Mouse (Mus musculus) stomach, embryonic 14.5 days (tissue): ENCODE measurements around the gene Asprv1. TPM values are rescaled to one million over a fixed set of nuclear protein-coding genes. Genes with fewer than 3 reads are reported as not detected.

Source experiments
- ATAC-seq: fragments of 200-750 bp; cut with Nextera tagmentation; 2 replicates; pipeline ENCODE4 v1.8.0; 2017; ENCODE audit warnings: low read depth, moderate TSS enrichment; ENCODE audit not compliant: insufficient number of reproducible peaks, insufficient read depth, low FRiP score
- H3K27ac ChIP-seq: fragments of 300-500 bp; sonication (generic); 2 replicates; pipeline ENCODE4 v1.5.1; 2014; ENCODE audit warnings: mild to moderate bottlenecking, low read length, moderate library complexity, mixed read lengths
- H3K27me3 ChIP-seq: fragments of 300-500 bp; sonication (generic); 2 replicates; pipeline ENCODE4 v1.6.1; 2014; ENCODE audit warnings: low read length, control low read depth, mixed read lengths; ENCODE audit not compliant: control insufficient read depth, insufficient read depth
- H3K36me3 ChIP-seq: fragments of 300-500 bp; sonication (generic); 2 replicates; pipeline ENCODE4 v1.6.1; 2014; ENCODE audit warnings: mild to moderate bottlenecking, control low read depth, low read length, moderate library complexity, mixed read lengths; ENCODE audit not compliant: control insufficient read depth, insufficient read depth
- H3K4me1 ChIP-seq: fragments of 300-500 bp; sonication (generic); 2 replicates; pipeline ENCODE4 v1.6.1; 2014; ENCODE audit warnings: low read length, control low read depth, mixed read lengths; ENCODE audit not compliant: control insufficient read depth, insufficient read depth
- H3K4me2 ChIP-seq: fragments of 300-500 bp; sonication (generic); replicated peaks from 2 replicates; pipeline ENCODE4 v1.6.1; 2014; ENCODE audit warnings: low read depth, low read length, control low read depth
- H3K4me3 ChIP-seq: fragments of 300-500 bp; sonication (generic); 2 replicates; pipeline ENCODE4 v1.5.1; 2014; ENCODE audit warnings: low read depth, low read length, control low read depth
- H3K9ac ChIP-seq: fragments of 300-500 bp; sonication (generic); replicated peaks from 2 replicates; pipeline ENCODE4 v1.6.1; 2014; ENCODE audit warnings: low read depth, mild to moderate bottlenecking, control low read depth, low read length, moderate library complexity, mixed read lengths
- H3K9me3 ChIP-seq: fragments of 300-500 bp; sonication (generic); 2 replicates; pipeline ENCODE4 v1.6.1; 2016; ENCODE audit warnings: low read depth, low read length, control low read depth; ENCODE audit not compliant: control insufficient read depth
- WGBS: fragments of 180-500 bp; shearing (Covaris S2); extraction: QIAGEN DNeasy Blood & Tissue Kit; methylation state at CpG from one replicate; pipeline ENCODE4 v1.1.7; 2014; 5-methylcytosine and 5-hydroxymethylcytosine counted together
- polyA plus RNA-seq: library from polyadenylated mRNA; unstranded; fragments of >200 nt; fragmentation: Nextera tagmentation; extraction: Ambion mirVana; gene quantifications from 2 replicates; pipeline ENCODE4 v1.2.1, GENCODE M21; 2014

The Asprv1 gene
- polyA plus RNA-seq, 1 experiment from 2014 or later, result 3.1 TPM

DNA sequence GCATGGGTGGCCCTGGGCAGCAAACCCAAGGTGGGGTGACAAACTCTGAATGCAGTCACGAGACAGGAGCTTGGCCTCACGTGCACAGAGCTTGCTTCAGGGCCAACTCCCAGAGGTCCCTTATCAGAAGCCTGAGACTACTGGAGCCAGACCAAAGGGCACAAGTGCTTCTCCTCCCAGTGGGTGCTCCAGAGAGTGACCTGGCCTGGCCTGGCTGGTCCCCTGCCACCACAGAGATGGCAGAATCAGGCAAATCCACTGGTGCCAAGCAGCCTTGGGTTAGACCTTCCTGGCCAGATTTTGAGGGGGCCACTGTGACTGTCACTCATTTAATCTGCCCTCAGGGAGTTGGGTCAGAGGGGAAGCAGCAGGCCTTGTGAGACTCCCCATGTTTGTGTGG is 8.5 kb downstream of the Asprv1 start:
- Histone ChIP-seq H3K4me3 (no peak overlapping the region), H3K27me3 (no peaks in the 10 kb centered on the region), H3K36me3 (no peaks in the 10 kb centered on the region), H3K9me3 (no peaks in the 10 kb centered on the region), H3K4me1 (no peaks in the 10 kb centered on the region), H3K27ac (no peak overlapping the region), H3K9ac (no peak overlapping the region), H3K4me2 (no peak overlapping the region)
- ATAC-seq, result peak; percentile 73; the same call in 1 of the 2 replicates
- WGBS, result 55% methylated on average over 2 of the region's 2 CpGs

DNA sequence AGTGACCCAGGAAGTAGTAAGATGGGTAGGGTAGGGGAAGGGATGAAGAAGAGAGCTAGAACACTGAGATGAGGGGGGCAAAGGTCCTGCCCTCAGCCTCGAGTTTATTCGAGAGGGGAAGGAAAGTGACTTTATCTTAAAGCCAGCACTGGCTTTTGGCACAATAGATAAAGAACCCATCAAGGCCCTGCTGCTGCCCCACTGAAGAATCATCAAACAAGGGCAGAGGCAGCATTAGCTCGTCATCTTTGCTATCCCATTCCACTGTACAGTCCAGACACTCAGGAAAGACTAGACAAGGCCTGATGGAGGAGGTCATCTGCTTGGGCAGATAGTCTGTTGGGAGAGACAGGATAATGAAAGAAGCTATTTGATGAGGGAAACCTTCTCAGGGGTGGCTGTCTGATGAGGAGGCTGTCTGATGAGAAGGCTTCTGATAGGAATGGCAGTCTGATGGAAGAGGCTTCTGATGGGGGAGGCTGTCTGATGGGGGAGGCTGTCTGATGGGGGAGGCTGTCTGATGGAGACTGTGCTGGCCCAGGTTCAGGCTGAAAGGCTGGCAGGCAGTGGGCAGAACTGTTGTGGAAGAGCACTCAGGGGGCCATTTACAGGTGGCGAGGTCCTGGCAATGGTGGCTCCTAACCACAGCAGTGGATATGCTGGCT is 9.3 kb downstream of the Asprv1 start:
- H3K9ac ChIP-seq, result no peak overlapping the region
- ATAC-seq, result no peak
- H3K27me3 ChIP-seq, result no peaks in the 10 kb centered on the region
- 56% methylated on average over 4 of the region's 4 CpGs for WGBS
- no peaks in the 10 kb centered on the region for H3K9me3 ChIP-seq
- H3K36me3 ChIP-seq, result no peaks in the 10 kb centered on the region
- no peaks in the 10 kb centered on the region for H3K4me1 ChIP-seq
- no peak overlapping the region for H3K4me3 ChIP-seq
- H3K4me2 ChIP-seq, result no peak overlapping the region
- H3K27ac ChIP-seq, result no peak overlapping the region

DNA sequence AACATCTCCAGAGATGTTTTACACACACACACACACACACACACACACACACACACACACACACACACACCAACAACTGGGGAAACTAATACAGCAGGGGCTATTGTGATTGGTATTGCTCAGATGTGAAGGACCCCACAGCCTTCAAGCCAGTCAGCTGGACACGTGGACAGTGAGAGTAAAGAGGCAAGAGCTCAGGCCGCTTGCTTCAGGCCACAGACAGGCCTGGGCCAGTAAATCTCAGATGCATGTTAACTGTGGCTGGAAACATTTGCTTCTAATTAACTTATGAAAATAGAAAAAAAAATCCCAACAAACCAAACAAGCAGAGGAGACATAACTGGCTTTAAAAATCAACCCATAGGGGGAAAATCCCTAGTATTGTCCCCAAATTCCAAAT is 9.9 kb downstream of the Asprv1 start:
- ATAC-seq, result no peak
- Histone ChIP-seq H3K27ac (no peak overlapping the region), H3K4me1 (no peaks in the 10 kb centered on the region), H3K36me3 (no peaks in the 10 kb centered on the region), H3K27me3 (no peaks in the 10 kb centered on the region), H3K4me3 (no peak overlapping the region), H3K9me3 (no peaks in the 10 kb centered on the region), H3K9ac (no peak overlapping the region), H3K4me2 (no peak overlapping the region)
- WGBS, result 78% methylated on average over 2 of the region's 2 CpGs

DNA sequence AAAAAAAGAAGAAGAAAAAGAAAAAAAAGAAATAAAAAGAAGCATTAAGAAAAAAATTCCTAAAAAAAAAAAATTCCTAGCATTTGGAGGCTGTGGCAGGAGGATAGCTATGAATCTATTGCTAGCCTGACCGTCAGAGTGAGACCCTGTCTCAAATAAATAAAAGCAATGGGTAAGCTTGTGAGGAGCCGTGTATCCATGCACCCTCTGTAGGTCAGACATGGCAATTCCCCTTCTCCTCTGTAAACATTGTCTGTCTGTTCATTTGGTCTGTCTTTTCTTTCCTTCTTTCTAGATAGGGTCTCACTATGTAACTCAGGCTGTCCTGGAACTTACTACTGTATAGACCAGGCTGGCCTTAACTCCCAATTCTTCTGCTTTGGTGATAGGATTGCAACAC is 10.5 kb downstream of the Asprv1 start:
- 12% methylated on average over 2 of the region's 2 CpGs for WGBS
- no peak overlapping the region for H3K27ac ChIP-seq
- no peak for ATAC-seq

DNA sequence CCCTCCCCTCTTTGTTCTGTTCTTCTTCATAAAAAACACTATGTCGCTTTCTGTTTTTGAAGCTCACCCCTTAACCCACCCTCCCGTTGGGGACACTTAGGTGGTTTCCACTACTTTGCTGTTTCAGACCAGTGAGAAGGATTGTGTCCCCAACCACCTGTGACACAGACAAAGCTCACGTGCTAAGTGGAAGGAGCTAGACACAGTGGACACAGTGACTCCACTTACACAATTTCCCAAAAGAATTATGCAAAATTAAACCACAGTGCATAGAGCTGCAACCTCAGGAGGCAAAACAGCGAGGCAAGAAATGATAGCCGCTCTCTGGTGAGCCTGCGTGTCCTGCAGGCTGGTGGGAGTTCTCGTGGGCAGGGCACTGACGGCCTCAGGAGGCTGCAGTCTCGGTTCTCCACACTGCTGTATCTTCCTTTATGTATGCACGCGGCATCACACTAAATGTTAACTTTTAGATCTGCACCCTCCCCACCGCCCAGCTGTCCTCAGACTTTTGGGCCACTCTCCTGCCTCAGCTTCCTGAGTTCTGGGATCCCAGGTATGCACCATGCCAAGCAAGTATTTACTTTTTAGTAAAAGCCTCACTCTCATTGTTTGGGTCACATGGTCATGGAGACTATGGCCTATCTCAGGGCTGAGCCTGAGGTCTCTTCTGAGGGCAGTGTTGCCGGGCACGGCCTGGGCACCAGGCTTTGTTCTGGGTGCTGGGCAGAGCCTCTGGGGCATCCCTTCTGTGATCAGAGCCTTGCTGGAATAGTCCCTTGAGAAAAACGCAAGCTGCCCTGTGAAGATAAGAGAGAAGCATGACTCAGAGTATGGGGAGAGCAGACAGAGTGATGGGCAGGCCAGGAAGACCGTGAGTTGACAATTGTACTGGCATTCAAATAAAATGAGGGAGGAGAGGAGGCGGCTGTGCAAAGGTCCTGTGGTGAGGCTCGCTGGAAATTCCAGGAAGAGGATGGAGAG is 11.5 kb downstream of the Asprv1 start:
- Histone ChIP-seq H3K4me1 (no peaks in the 10 kb centered on the region), H3K9ac (no peak overlapping the region), H3K36me3 (no peaks in the 10 kb centered on the region), H3K9me3 (no peaks in the 10 kb centered on the region), H3K27me3 (no peaks in the 10 kb centered on the region), H3K27ac (no peak overlapping the region), H3K4me3 (no peak overlapping the region), H3K4me2 (no peak overlapping the region)
- ATAC-seq, result peak; percentile 47; the same call in 1 of the 2 replicates
- 79% methylated on average over 18 of the region's 18 CpGs for WGBS

More for the DNA sequence above, 10.5 kb downstream of the Asprv1 start:
- no peaks in the 10 kb centered on the region for H3K27me3 ChIP-seq
- H3K4me1 ChIP-seq, result no peaks in the 10 kb centered on the region
- no peaks in the 10 kb centered on the region for H3K36me3 ChIP-seq
- no peak overlapping the region for H3K4me3 ChIP-seq
- H3K9ac ChIP-seq, result no peak overlapping the region
- H3K9me3 ChIP-seq, result no peaks in the 10 kb centered on the region
- no peak overlapping the region for H3K4me2 ChIP-seq

DNA sequence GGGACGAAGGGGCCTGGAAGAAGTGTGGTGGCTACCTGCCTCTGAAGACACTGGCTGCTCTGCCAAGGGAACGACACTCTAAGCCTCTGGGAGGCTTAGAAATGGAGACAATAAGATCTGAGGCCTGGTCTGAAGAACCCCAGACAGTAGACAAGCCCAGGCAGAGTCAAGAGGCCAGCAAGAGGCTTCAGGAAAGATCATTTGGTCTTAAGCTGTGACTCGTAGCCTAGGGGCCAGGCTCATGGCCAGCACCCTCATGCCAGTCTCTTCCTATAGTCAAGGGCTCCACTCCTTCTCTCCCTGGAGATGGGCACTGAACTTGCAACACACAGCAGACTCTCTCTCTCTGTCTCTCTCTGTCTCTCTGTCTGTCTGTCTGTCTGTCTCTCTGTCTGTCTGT is 12.2 kb downstream of the Asprv1 start:
- ATAC-seq, result no peak
- no peak overlapping the region for H3K9ac ChIP-seq
- H3K4me1 ChIP-seq, result no peaks in the 10 kb centered on the region
- no peak overlapping the region for H3K4me3 ChIP-seq
- H3K36me3 ChIP-seq, result no peaks in the 10 kb centered on the region
- 77% methylated on average over 3 of the region's 3 CpGs for WGBS
- no peak overlapping the region for H3K27ac ChIP-seq
- H3K9me3 ChIP-seq, result no peaks in the 10 kb centered on the region
- no peak overlapping the region for H3K4me2 ChIP-seq
- H3K27me3 ChIP-seq, result no peaks in the 10 kb centered on the region

DNA sequence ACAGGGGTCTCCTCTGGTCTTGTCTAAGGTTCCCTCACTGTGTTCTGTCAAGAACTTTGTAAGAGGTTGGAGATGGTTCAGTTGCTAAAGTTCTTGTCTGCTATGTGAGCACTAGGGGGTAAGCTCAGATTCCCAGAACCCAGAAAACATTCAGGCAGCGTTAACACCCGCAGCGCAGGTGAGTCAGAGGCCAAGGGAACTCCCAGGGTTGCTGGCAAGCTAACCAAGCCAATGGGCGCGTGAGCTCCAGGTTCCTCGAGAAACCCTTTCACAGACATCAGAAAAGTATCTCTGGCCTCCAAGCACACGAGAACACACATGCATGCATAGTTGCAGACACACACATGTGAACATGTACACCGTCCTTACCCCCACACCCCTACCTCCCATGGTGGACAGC is 12.8 kb downstream of the Asprv1 start:
- Histone ChIP-seq H3K27me3 (no peaks in the 10 kb centered on the region), H3K4me2 (no peak overlapping the region), H3K9me3 (no peaks in the 10 kb centered on the region), H3K27ac (no peak overlapping the region), H3K36me3 (no peaks in the 10 kb centered on the region), H3K9ac (no peak overlapping the region), H3K4me3 (no peak overlapping the region), H3K4me1 (no peaks in the 10 kb centered on the region)
- no peak for ATAC-seq
- 78% methylated on average over 8 of the region's 8 CpGs for WGBS

DNA sequence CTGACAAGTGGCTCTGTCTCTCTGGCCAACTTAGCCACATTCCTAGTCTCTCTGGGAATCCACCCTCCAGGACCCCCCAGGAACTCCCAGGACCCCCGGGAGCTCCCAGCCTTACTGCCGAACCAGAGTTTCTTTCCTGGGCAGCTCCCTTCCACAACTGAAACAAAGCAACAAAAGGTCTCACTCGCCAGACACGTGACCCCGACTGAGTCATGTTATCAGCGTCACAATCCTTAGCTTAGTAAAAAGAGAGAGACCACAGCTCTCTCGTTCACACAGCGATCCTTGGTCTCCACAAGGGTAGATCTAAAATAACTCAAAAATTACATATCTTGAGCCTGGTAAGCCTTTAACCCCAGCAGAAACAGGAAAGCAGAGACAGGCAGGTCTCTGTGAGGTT is 13.8 kb downstream of the Asprv1 start:
- H3K27me3 ChIP-seq, result no peaks in the 10 kb centered on the region
- no peak overlapping the region for H3K9ac ChIP-seq
- H3K4me1 ChIP-seq, result no peaks in the 10 kb centered on the region
- no peaks in the 10 kb centered on the region for H3K9me3 ChIP-seq
- H3K27ac ChIP-seq, result no peak overlapping the region
- no peak overlapping the region for H3K4me2 ChIP-seq
- no peak overlapping the region for H3K4me3 ChIP-seq
- no peak for ATAC-seq
- no peaks in the 10 kb centered on the region for H3K36me3 ChIP-seq
- WGBS, result 70% methylated on average over 8 of the region's 8 CpGs
